Mouse (Mus musculus) c-Kit-positive CD71-positive TER-119-negative erythroid progenitor cells, embryonic 14.5 days (primary cell): ENCODE results near the gene Olfr345.

Experiments
- DNase-seq: peaks from one replicate; pipeline ENCODE4 v3.0.0-alpha.2; 2013; ENCODE audit warnings: low read depth

The Olfr345 gene

GRCm38 (mm10) chr2:36639741-36640140 lies at the start of gene Olfr345:
Gene Olfr345, plus strand, starts transcription at chr2:36640041.
- no peak for DNase-seq

- no peak for DNase-seq
Measured at GRCm38 (mm10) chr2:36685488-36685887, 45.6 kb downstream of the Olfr345 start, which contains the start of gene Olfr346. Gene Olfr346, plus strand, starts transcription at chr2:36685788.
